Mouse (Mus musculus): ENCODE results near the gene Rnf44.

GRCm38 (mm10) chr13:54678263-54678662 lies 15.4 kb downstream of the Rnf44 start:
- TF ChIP-seq CTCF (IDR thresholded peaks at IDR 0.05; ENCODE audit: borderline replicate concordance, extremely low read depth, insufficient read depth, insufficient read length), result no peak
- TF ChIP-seq POLR2A (IDR thresholded peaks at IDR 0.05; ENCODE audit: borderline replicate concordance, extremely low read depth, insufficient read depth, insufficient read length, poor library complexity, severe bottlenecking), result no peak

Measured in brain, embryonic 14.5 days (tissue).